Mouse (Mus musculus): ENCODE data around the gene Gpcpd1. TPM values are rescaled to one million over a fixed set of nuclear protein-coding genes. Genes with fewer than 3 reads are reported as not detected.

The Gpcpd1 gene
- polyA plus RNA-seq, 1 experiment from 2014 or later: 29.7 TPM

DNA sequence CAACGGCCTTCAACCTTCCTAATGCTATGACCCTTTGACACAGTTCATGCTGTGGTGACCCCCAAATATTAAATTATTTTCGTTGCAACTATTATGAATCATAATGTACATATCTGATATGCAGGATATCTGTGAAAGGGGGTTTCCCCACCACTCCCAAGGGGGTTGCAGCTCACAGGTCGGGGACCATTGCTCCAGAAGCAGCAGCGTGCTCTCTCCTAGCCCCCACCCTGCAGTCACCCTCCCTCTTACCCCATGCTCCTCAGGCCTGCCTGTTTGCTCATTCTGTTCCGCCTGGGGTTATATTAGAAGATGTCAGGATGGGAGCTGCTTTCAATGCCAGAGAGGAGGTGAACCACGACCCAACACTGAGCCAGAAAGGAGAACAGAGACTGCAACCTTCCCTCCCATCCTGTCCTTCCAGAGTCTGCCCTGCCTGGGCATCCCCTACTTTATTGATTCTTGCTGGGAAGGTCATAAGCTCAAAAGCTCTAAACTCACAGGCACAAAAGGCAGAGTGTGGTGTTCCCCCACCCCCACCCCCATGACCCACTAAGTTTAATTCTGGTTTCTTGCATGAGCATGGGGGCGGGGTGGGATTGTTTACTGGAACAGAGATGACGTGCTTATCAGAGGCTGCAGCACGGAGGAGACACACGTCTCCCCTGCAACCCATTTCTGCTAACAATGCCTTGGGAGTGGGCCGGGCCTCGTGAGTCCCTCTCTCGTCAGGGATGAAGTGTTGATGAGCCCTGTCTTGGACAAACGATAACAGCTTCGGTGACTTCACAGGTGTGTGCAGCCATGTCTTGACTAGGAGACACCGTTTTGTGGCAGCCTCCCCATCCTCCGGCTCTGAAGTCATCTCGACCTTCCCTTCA lies 69.3 kb downstream of the Gpcpd1 start:
- Histone ChIP-seq H3K27ac (replicated peaks) (no peak overlapping the region), H3K4me3 (ENCODE audit: low read depth, low read length) (no peak overlapping the region), H3K36me3 (ENCODE audit: control insufficient read depth, insufficient read depth, low read length) (no peaks in the 10 kb centered on the region), H3K9ac (ENCODE audit: low read length) (no peak overlapping the region), H3K4me1 (replicated peaks; ENCODE audit: control insufficient read depth, insufficient read depth) (no peaks in the 10 kb centered on the region), H3K4me2 (replicated peaks; ENCODE audit: low read depth) (no peak overlapping the region), H3K9me3 (ENCODE audit: control insufficient read depth, low read length) (no peaks in the 10 kb centered on the region), H3K27me3 (ENCODE audit: control insufficient read depth, insufficient read depth, low read length) (no peaks in the 10 kb centered on the region)
- DNase-seq (ENCODE audit: low spot score) (no peak), ATAC-seq (ENCODE audit: low FRiP score, low TSS enrichment) (0 out of 2 replicates have a peak, but pooled peaks have one; percentile 24)
- 46% methylated on average over 18 of the region's 18 CpGs for WGBS
- TF ChIP-seq EP300 (optimal IDR thresholded peaks at IDR 0.05) (no peak), CTCF (IDR thresholded peaks at IDR 0.05; ENCODE audit: low read depth) (no peak)

DNA sequence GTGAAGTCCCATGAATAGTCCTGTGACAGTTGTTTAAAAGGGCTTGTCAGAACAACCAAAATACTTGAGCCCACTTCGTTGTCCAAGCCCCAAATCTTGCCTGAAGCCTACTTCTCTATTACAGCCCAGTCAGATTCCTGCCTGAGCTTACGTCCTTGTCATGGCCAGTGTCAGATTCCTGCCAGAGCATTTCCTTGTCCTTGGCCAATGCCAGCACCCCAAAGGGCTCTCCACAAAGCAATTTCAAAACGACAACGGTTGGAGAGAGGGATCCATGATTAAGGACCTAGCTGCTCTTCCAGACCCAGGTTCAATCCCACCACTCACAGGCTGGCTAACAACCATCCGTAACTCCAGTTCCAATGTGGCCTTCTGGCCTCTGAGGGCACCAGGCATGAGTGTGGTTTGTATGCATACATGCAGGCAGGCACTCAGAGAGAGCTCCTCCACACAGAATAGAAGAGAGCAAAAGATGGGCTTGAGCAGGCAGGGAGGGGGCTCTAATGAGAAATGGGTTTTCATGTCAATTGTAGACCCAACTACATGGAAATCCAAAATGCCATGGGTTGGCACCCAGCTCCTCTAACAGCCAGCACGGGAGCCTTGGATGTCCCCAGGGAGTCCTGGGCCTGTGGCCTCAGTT lies 70.2 kb downstream of the Gpcpd1 start:
- Histone ChIP-seq H3K9me3 (ENCODE audit: control insufficient read depth, low read length) (no peaks in the 10 kb centered on the region), H3K4me3 (ENCODE audit: low read depth, low read length) (no peak overlapping the region), H3K36me3 (ENCODE audit: control insufficient read depth, insufficient read depth, low read length) (no peaks in the 10 kb centered on the region), H3K4me1 (replicated peaks; ENCODE audit: control insufficient read depth, insufficient read depth) (no peaks in the 10 kb centered on the region), H3K4me2 (replicated peaks; ENCODE audit: low read depth) (no peak overlapping the region), H3K9ac (ENCODE audit: low read length) (no peak overlapping the region), H3K27me3 (ENCODE audit: control insufficient read depth, insufficient read depth, low read length) (no peaks in the 10 kb centered on the region), H3K27ac (replicated peaks) (no peak overlapping the region)
- TF ChIP-seq CTCF (IDR thresholded peaks at IDR 0.05; ENCODE audit: low read depth) (no peak), EP300 (optimal IDR thresholded peaks at IDR 0.05) (no peak)
- WGBS: 69% methylated on average over 6 of the region's 6 CpGs
- DNase-seq (ENCODE audit: low spot score) (no peak), ATAC-seq (ENCODE audit: low FRiP score, low TSS enrichment) (no peak)

- Histone ChIP-seq H3K4me1 (replicated peaks; ENCODE audit: control insufficient read depth, insufficient read depth) (no peaks in the 10 kb centered on the region), H3K9ac (ENCODE audit: low read length) (no peak overlapping the region), H3K4me3 (ENCODE audit: low read depth, low read length) (no peak overlapping the region), H3K36me3 (ENCODE audit: control insufficient read depth, insufficient read depth, low read length) (no peaks in the 10 kb centered on the region), H3K27ac (replicated peaks) (no peak overlapping the region), H3K27me3 (ENCODE audit: control insufficient read depth, insufficient read depth, low read length) (no peaks in the 10 kb centered on the region), H3K4me2 (replicated peaks; ENCODE audit: low read depth) (no peak overlapping the region), H3K9me3 (ENCODE audit: control insufficient read depth, low read length) (no peaks in the 10 kb centered on the region)
- DNase-seq (ENCODE audit: low spot score) (peak; percentile 73), ATAC-seq (ENCODE audit: low FRiP score, low TSS enrichment) (peak; percentile 41; the same call in 1 of the 2 replicates)
- WGBS: 29% methylated on average over 16 of the region's 16 CpGs
- TF ChIP-seq EP300 (optimal IDR thresholded peaks at IDR 0.05): no peak
- peak; percentile 87 for TF ChIP-seq CTCF (IDR thresholded peaks at IDR 0.05; ENCODE audit: low read depth)
These were observed 71.1 kb downstream of the Gpcpd1 start for GRCm38 (mm10) chr2:132516130-132517030.

- no peak overlapping the region for H3K4me2 ChIP-seq (replicated peaks; ENCODE audit: low read depth)
- no peak overlapping the region for H3K9ac ChIP-seq (ENCODE audit: low read length)
- H3K4me3 ChIP-seq (ENCODE audit: low read depth, low read length): no peak overlapping the region
- 79% methylated on average over 13 of the region's 13 CpGs for WGBS
- no peak for DNase-seq (ENCODE audit: low spot score)
- H3K4me1 ChIP-seq (replicated peaks; ENCODE audit: control insufficient read depth, insufficient read depth): no peaks in the 10 kb centered on the region
- H3K27me3 ChIP-seq (ENCODE audit: control insufficient read depth, insufficient read depth, low read length): no peaks in the 10 kb centered on the region
- no peak for ATAC-seq (ENCODE audit: low FRiP score, low TSS enrichment)
- TF ChIP-seq EP300 (optimal IDR thresholded peaks at IDR 0.05) (no peak), CTCF (IDR thresholded peaks at IDR 0.05; ENCODE audit: low read depth) (no peak)
- no peaks in the 10 kb centered on the region for H3K36me3 ChIP-seq (ENCODE audit: control insufficient read depth, insufficient read depth, low read length)
- no peak overlapping the region for H3K27ac ChIP-seq (replicated peaks)
- H3K9me3 ChIP-seq (ENCODE audit: control insufficient read depth, low read length): no peaks in the 10 kb centered on the region
These were observed 71.9 kb downstream of the Gpcpd1 start for GRCm38 (mm10) chr2:132515607-132516006.

DNA sequence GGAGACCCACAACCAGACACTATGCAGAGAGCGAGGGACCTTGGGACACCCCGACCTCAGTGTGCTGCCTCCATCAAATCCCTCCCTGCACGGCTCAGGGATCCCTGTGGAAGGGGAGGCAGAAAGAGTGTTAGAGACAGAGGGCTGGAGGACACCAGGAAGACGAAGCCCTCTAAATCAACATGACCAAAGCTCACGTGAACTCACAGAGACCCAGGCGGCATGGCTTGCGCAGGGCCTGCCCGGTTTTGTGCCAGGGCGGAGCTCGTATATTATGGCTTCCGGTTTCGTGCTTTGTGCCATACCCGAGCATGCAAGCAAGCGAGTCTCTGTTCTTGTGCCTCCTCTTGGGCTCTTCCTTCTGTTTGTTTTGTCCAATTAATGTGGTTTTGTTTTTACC lies 72.5 kb downstream of the Gpcpd1 start:
- no peak overlapping the region for H3K27ac ChIP-seq (replicated peaks)
- H3K27me3 ChIP-seq (ENCODE audit: control insufficient read depth, insufficient read depth, low read length): no peaks in the 10 kb centered on the region
- no peak overlapping the region for H3K4me2 ChIP-seq (replicated peaks; ENCODE audit: low read depth)
- ATAC-seq (ENCODE audit: low FRiP score, low TSS enrichment) (no peak), DNase-seq (ENCODE audit: low spot score) (no peak)
- H3K4me3 ChIP-seq (ENCODE audit: low read depth, low read length): no peak overlapping the region
- H3K36me3 ChIP-seq (ENCODE audit: control insufficient read depth, insufficient read depth, low read length): no peaks in the 10 kb centered on the region
- H3K9me3 ChIP-seq (ENCODE audit: control insufficient read depth, low read length): no peaks in the 10 kb centered on the region
- no peak overlapping the region for H3K9ac ChIP-seq (ENCODE audit: low read length)
- TF ChIP-seq CTCF (IDR thresholded peaks at IDR 0.05; ENCODE audit: low read depth) (no peak), EP300 (optimal IDR thresholded peaks at IDR 0.05) (no peak)
- no peaks in the 10 kb centered on the region for H3K4me1 ChIP-seq (replicated peaks; ENCODE audit: control insufficient read depth, insufficient read depth)
- WGBS: 83% methylated on average over 14 of the region's 14 CpGs
